Mouse (Mus musculus) liver, postnatal 0 days (tissue): ENCODE measurements at regions not wholly inside any gene's neighbourhood (a gene's known extent, or its start where the extent isn't known, plus 50 kb on each side); places are given as distances from the start of the nearest gene placed in this dataset.

Experiments used
- CTCF ChIP-seq: sonication (generic); IDR thresholded peaks from 2 replicates; pipeline ENCODE4 v1.5.1; 2016; ENCODE audit warnings: antibody characterized with exemption, low read depth
- EP300 ChIP-seq: IDR thresholded peaks from 2 replicates; pipeline ENCODE4 v1.6.1; 2016; ENCODE audit warnings: antibody characterized with exemption, low read depth, mild to moderate bottlenecking

GRCm38 (mm10) chr3:60240664-60241063 lies 159.0 kb downstream of the Sucnr1 start:
- TF ChIP-seq CTCF (no peak), EP300 (no peak)
